ENCODE assay signal across 9 mouse cellular contexts in genomic region chr14:57060052-57060451, GRCm38 (mm10). TPM values are rescaled to one million over a fixed set of nuclear protein-coding genes. Genes with fewer than 3 reads are reported as not detected.
A peak's percentile ranks its signal among the peaks of the same experiment; 100 is the strongest.
DNase-seq lines count a peak whose midpoint lies in the region; ATAC-seq and TF ChIP-seq lines count a peak whose summit lies in the region.
"Not testable (repeated sequence)": the region's sequence is repeated elsewhere in the genome, so short reads cannot be mapped to it uniquely, and the experiment has no call there.
"Had no signal": no experiment of that assay in that cellular context is flagged by ENCODE, and none has a peak within 500 bp of the region (broad histone marks: within the 10 kb centered on the region; RNA-seq: fewer than 3 reads in every experiment).

No protein-coding gene starts in this region.

- peaks cover 36% of the 10 kb centered on the region for H3K27me3 ChIP-seq in forebrain, postnatal 0 days (ENCODE audit: insufficient read depth, low read length)
- peaks cover 34% of the 10 kb centered on the region for H3K27me3 ChIP-seq in hindbrain, embryonic 11.5 days (ENCODE audit: control insufficient read depth, insufficient read depth, low read length)

- not testable (repeated sequence) for H3K27ac ChIP-seq in forebrain, postnatal 0 days (ENCODE audit: low read depth, low read length); hindbrain, embryonic 11.5 days (ENCODE audit: low read depth, low read length)

- peak; percentile 6 for DNase-seq in MN1 (ENCODE audit: low spot score)
- DNase-seq in cerebellum, adult 11-12 months = peak; percentile 10
- peak; percentile 61 for DNase-seq in forebrain, postnatal 0 days
- peak; percentile 87 for DNase-seq in hindbrain, embryonic 11.5 days (ENCODE audit: low spot score)
- peak; percentile 81 for DNase-seq in layer of hippocampus, postnatal 10 days (ENCODE audit: low spot score in 2 of 2)
- peak; percentile 75 for DNase-seq in lung, postnatal 10 days
- DNase-seq in right cerebral cortex, postnatal 25 days = peak; percentile 44
- peak; percentile 44 for DNase-seq in urinary bladder, adult 2 months (ENCODE audit: low spot score)

- WGBS in forebrain, postnatal 0 days = 0% methylated on average over 1 of the region's 1 CpGs
- WGBS in hindbrain, embryonic 11.5 days = 0% methylated on average over 1 of the region's 1 CpGs

- not testable (repeated sequence) for H3K4me2 ChIP-seq in forebrain, postnatal 0 days (ENCODE audit: low read depth); hindbrain, embryonic 11.5 days (replicated peaks; ENCODE audit: low read depth, low read length)

- not testable (repeated sequence) for H3K4me3 ChIP-seq in forebrain, postnatal 0 days (ENCODE audit: low read depth, low read length); hindbrain, embryonic 11.5 days (ENCODE audit: low read depth, low read length)

- peak; percentile 42; the same call in 1 of the 2 replicates for ATAC-seq in forebrain, postnatal 0 days
- ATAC-seq in hindbrain, embryonic 11.5 days (ENCODE audit: low FRiP score) = peak; percentile 30; the same call in 1 of the 2 replicates

- H3K4me1 ChIP-seq in forebrain, postnatal 0 days (ENCODE audit: insufficient read depth); hindbrain, embryonic 11.5 days (replicated peaks; ENCODE audit: control insufficient read depth, insufficient read depth, low read length): not testable (repeated sequence)

- peak; percentile 80 for TF ChIP-seq CTCF in forebrain, postnatal 0 days (IDR thresholded peaks at IDR 0.05; ENCODE audit: low read depth)

- not testable (repeated sequence) for H3K9me3 ChIP-seq in forebrain, postnatal 0 days (ENCODE audit: low read length); hindbrain, embryonic 11.5 days (ENCODE audit: control insufficient read depth, low read length)

- H3K36me3 ChIP-seq in forebrain, postnatal 0 days (ENCODE audit: insufficient read depth); hindbrain, embryonic 11.5 days (ENCODE audit: control insufficient read depth, insufficient read depth, low read length): not testable (repeated sequence)

- H3K9ac ChIP-seq in forebrain, postnatal 0 days; hindbrain, embryonic 11.5 days (ENCODE audit: low read depth, low read length): not testable (repeated sequence)

RNA-seq across cellular contexts. Expression of gene Gja3, which starts 2.2 kb away (rescaled TPM):
- total RNA-seq in forebrain, postnatal 0 days (2014; rRNA removed) = 0.38 and 8.3 TPM in 2 replicates
- polyA plus RNA-seq in forebrain, postnatal 0 days (2015; fragmentation: Nextera tagmentation; extraction: Ambion mirVana) = 0.48 and 0.59 TPM in 2 replicates
- not detected in 2 replicates for polyA plus RNA-seq in hindbrain, embryonic 11.5 days (2014; fragmentation: Nextera tagmentation; extraction: Ambion mirVana)
- total RNA-seq in layer of hippocampus, postnatal 10 days (2021) = under 1 TPM; 0.46 to 0.89 TPM
- not detected in 2 replicates for polyA plus RNA-seq in urinary bladder, adult 2 months (2012; rRNA removed)
- polyA plus RNA-seq: erythroblast, embryonic 14.5 days had no signal

RNA-seq across cellular contexts. Expression of gene Gjb2, which starts 44.5 kb away (rescaled TPM):
- 9.6 and 11.3 TPM in 2 replicates for total RNA-seq in forebrain, postnatal 0 days (2014; rRNA removed)
- polyA plus RNA-seq in forebrain, postnatal 0 days (2015; fragmentation: Nextera tagmentation; extraction: Ambion mirVana) = 12.8 and 14.4 TPM in 2 replicates
- 21.1 and 34.3 TPM in 2 replicates for polyA plus RNA-seq in hindbrain, embryonic 11.5 days (2014; fragmentation: Nextera tagmentation; extraction: Ambion mirVana)
- 1 to 10 TPM; 6.2 to 7.5 TPM for total RNA-seq in layer of hippocampus, postnatal 10 days (2021)
- polyA plus RNA-seq in urinary bladder, adult 2 months (2012; rRNA removed) = 6.4 and 6.5 TPM in 2 replicates

RNA-seq across cellular contexts. Expression of gene Gm4491, which starts 55.6 kb away (rescaled TPM):
- total RNA-seq in forebrain, postnatal 0 days (2014; rRNA removed) = 0.24 TPM in 1 of 2 replicates, not detected in the other
- not detected in 2 replicates for polyA plus RNA-seq in forebrain, postnatal 0 days (2015; fragmentation: Nextera tagmentation; extraction: Ambion mirVana)
- not detected in 2 replicates for polyA plus RNA-seq in hindbrain, embryonic 11.5 days (2014; fragmentation: Nextera tagmentation; extraction: Ambion mirVana)
- under 1 TPM; 0.39 to 0.42 TPM for total RNA-seq in layer of hippocampus, postnatal 10 days (2021)
- polyA plus RNA-seq in urinary bladder, adult 2 months (2012; rRNA removed) = 0.12 TPM in 1 of 2 replicates, not detected in the other
- polyA plus RNA-seq: erythroblast, embryonic 14.5 days had no signal

Comparison
In these comparisons a context has a peak if more than half of its experiments do, and no peak if none do; other contexts are left out.
1. DNase-seq: peak in every context shown above with its lines; median percentile 87 in hindbrain, embryonic 11.5 days; 81 in layer of hippocampus, postnatal 10 days; 75 in lung, postnatal 10 days; 61 in forebrain, postnatal 0 days; 44 in right cerebral cortex, postnatal 25 days; 44 in urinary bladder, adult 2 months; 10 in cerebellum, adult 11-12 months; 6 in MN1.